Mouse (Mus musculus) frontal cortex, postnatal 14 days (tissue): Measurements from ENCODE around the gene Vsig2.

Experiments
- DNase-seq, 2 experiments: peaks; one replicate each; pipeline ENCODE4 v3.0.0; 2022; ENCODE audit warnings: low spot score in 2 of 2

Gene Vsig2

DNA sequence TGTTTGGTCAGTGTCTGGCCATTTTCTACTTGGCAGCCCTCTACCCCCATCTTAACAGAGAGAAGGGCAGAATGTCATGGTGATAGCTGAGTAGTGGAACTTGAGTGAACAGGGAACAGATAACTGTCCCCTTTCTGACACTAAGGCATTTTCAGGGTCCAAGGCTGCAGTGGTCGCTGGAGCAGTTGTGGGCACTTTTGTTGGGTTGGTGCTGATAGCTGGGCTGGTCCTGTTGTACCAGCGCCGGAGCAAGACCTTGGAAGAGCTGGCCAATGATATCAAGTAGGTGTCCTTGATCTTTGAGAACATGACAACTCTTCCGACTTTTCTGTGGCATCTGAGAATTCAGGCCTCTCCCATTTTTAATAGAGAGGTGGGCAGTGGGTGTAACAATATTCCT is 2.2 kb upstream of the Vsig2 start:
- no peak for DNase-seq

- no peak for DNase-seq
Measured at GRCm38 (mm10) chr9:37537658-37538250, 1.3 kb upstream of the Vsig2 start.

DNA sequence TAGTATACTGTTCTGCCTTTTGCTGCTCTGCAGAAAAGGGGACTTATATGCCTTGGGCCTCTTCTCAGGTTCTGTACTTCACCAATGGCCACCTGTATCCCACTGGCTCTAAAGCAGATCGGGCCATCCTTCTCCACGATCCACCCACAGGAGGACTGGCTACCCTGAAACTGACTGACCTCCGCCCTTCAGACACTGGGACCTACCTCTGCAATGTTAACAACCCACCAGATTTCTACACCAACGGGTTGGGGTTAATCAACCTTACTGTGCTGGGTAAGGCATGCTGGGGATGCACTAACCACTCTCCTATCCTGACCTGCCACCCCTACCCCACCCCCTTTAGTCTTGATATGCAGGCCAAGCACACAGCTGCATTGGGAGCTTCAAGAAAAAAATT is 1.2 kb downstream of the Vsig2 start:
- no peak for DNase-seq

DNA sequence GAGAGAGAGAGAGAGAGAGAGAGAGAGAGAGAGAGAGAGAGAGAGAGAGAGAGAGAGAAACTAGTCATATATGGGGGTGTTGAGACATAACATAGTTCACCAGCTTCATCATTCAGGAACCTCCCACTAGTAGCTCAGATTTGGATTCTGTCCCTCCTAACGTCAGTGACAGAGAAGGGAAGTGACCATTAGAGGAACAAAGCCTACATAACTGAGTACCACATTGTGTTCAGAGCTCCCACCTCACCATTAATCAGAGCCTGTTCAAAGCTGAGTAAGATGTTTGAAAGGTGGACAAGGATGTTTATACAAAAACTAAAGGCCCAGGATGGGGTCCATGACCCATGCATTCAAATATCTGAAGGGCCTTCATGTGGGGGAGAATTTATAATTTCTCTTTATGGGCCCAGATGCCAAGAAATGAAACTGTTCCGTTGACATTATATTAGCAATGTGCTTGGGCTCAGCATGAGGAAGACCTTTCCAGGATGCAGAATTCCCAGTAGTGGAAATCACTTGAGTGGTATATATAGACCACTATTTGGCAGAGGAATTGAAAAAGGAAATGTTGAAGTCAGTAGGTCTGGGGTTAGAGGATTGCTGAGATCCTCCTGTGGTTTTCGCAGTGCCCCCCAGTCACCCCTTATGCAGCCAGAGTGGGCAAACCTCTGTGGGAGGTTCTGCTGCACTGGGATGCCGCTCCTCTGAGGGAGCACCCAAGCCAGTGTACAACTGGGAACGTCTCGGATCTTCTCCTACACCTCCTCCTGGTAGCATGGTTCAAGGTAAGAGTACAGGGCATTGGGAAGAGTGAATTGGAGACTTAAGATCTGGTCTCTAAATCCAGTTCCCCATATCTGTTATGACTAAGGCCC is 1.9 kb downstream of the Vsig2 start:
- no peak for DNase-seq

DNA sequence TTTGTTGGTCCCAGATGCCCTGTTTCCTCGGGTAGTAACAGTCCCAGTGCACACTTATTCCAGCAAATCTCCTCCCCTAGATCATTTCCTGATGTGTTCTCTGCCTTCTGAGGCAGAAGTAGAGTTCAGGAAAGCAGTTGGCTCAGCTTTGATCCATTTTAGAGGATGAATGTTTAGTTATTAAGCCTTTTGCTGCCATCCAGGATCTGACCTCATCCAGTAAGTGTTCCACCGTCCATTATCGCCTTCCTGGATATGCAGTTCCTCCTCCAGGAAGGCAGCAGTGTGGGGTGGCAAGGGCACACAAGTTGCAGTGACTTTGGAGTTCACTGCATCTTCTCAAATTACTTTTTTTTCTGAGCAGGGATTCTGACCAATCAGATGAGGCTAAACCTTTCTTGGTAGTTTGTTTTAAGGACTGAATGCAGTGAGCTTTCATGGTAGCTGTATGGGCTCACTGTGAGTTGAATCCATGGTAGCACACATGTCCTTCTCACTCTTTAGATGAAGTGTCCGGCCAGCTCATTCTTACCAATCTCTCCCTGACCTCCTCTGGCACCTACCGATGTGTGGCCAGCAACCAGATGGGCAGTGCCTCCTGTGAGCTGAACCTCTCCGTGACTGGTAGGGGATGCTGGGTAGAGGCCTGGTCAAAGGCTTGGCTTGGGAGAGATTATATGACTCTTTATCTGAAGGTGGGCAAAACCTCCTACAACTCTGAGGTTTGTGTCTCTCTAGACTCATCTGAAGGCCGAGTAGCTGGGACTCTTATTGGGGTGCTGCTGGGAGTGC is 3.0 kb downstream of the Vsig2 start:
- no peak for DNase-seq

- DNase-seq, result no peak
Measured at GRCm38 (mm10) chr9:37543869-37544440, 4.9 kb downstream of the Vsig2 start.

GRCm38 (mm10) chr9:37544447-37545165 is 5.6 kb downstream of the Vsig2 start:
- no peak for DNase-seq

DNA sequence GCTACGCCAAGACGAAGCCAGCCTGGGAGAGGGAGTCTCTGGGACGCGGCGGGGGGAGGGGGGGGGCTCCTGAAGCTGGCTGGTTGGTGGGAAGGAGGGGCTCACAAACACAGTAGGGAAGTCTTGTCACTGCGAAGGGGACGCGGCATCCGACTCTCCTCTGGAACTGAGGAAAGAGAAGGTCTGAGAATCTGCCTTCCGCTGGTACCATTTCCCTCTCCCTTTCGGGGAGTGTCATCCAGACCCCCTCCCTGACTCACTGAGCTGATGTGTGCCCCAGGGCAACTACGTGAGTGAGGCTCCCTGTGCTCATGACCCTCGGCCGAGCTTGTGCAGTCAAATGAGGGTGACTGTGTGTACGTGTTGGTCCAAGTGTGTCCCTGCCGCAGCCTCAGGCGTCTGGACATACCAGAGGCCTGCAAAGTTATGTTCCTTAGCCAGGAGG is 6.1 kb downstream of the Vsig2 start:
- no peak for DNase-seq

GRCm38 (mm10) chr9:37545847-37546452 is 6.9 kb downstream of the Vsig2 start:
- DNase-seq, result no peak

GRCm38 (mm10) chr9:37546889-37547288 is 7.8 kb downstream of the Vsig2 start:
- DNase-seq, result no peak

GRCm38 (mm10) chr9:37550435-37550834 is 11.4 kb downstream of the Vsig2 start:
- no peak for DNase-seq

GRCm38 (mm10) chr9:37551751-37552531 is 12.9 kb downstream of the Vsig2 start:
- no peak for DNase-seq

GRCm38 (mm10) chr9:37552536-37553293 is 13.7 kb downstream of the Vsig2 start, which contains the start of gene Nrgn:
Nrgn (minus strand) TSS chr9:37552904.
- peak; percentile 80 to 81 for DNase-seq

DNA sequence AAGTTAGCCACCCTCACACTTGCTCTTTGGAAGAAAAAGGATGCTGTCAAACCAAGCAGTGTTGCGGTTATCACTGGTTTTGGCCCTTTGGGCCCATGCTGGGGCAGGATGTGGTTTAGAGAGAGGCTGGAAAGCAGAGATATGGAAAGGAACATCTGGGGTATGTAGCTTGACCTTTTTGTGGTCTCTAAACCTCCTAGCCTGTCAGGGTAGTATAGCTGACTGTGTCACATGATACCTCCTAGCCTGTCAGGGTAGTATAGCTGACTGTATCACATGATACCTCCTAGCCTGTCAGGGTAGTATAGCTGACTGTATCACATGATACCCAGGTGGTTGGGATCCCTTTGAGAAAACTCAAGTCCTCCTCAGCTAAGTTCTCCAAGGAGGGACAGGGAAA is 15.2 kb downstream of the Vsig2 start:
- DNase-seq, result no peak

- DNase-seq, result no peak
Measured at GRCm38 (mm10) chr9:37554838-37555748, 16.0 kb downstream of the Vsig2 start, which contains the start of gene Siae. Siae (plus strand) TSS chr9:37555698.

GRCm38 (mm10) chr9:37556366-37556765 is 17.3 kb downstream of the Vsig2 start:
- DNase-seq, result no peak

DNA sequence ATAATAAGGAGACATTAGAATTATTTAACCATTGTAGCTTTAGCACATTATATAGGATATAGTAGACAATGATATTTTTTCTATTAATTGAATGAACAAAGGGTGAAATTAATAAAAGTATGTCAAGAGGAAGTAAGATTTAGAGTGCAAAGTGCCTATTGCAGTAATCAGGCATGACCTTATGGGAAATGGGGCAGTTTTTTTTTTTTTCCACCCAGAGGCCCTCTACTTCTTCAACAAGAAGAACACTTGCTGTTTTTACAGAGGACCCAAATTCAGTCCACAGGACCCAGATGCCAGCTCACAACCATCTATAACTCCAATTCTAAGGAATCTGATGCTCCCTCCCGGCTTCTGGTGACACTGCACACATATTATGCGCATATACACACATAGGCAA is 21.6 kb downstream of the Vsig2 start:
- DNase-seq, result no peak

DNA sequence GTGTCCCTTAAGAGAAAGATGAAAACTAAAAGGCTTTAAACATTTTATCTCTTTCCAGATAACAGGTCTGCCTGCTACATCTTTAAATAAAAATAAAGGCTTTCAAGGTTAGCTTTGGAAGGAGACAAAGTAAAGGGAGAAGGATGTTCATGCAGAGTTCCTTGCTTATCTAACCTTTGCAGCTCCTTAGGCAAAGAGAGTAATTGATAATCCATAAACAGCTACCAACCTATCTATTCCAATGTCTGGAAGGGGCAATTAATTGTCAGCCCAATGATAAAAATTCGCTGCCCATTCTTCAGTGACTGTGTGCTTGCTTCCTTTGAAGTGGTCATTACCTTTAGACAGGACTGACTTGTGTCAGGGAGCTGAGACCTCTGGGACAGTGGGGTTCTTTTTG is 24.8 kb downstream of the Vsig2 start:
- DNase-seq, result no peak
